Mouse (Mus musculus): ENCODE results near the gene Dcaf7.

DNA sequence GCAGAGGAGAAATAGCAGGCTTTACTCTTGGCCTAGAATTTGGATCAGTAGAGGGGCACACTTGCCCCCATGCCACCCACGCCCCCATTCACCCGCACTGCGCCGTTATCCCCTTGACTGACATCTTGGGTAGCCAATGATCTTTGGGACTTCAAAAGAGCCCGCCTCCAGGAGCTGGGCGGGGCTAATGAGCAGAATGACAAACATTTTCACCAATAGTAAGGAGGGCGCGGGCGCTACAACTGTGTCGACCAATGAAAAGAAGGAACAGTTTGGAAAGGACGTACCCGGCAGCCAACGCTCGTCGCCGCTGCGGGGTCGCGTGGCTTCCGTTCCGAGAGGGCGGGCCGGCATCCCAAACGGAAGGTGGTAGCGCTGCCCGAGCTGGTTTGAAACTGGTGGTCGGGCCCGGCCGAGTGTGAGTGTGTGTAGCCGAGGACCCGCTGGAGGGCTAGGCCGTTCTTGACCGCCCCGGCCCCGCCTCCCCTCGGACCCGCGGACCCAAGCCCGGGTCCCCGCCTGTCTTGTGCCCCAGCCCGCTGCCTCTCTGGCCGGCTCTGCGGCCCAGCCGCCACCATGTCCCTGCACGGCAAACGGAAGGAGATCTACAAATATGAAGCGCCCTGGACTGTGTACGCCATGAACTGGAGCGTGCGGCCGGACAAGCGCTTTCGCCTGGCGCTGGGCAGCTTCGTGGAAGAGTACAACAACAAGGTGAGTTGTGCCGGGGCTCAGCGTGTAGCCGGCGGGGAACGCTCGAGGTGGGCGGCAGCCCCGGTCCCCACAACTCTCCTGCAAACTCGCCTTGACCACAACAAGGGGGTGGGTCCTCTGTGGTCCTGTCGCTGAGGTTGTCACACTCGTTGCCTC lies at the start of gene Dcaf7:
- peak; percentile 63 for TF ChIP-seq POLR2A (IDR thresholded peaks at IDR 0.05; ENCODE audit: insufficient read depth, low read depth, low read length)
- TF ChIP-seq EP300 (IDR thresholded peaks at IDR 0.05; ENCODE audit: insufficient read depth, low read depth, low read length), result 0 out of 2 replicates have a peak, but pooled peaks have one; percentile 28
- TF ChIP-seq CTCF (IDR thresholded peaks at IDR 0.05), result no peak
